Mouse (Mus musculus): ENCODE results near the gene Inpp4b. TPM values are rescaled to one million over a fixed set of nuclear protein-coding genes. Genes with fewer than 3 reads are reported as not detected.
A peak's percentile ranks its signal among the peaks of the same experiment; 100 is the strongest.

Gene Inpp4b
- total and polyA plus RNA-seq, 2 experiments from 2014 or later: 18.9 to 60.9 TPM

GRCm38 (mm10) chr8:81893292-81893691 is 550.9 kb downstream of the Inpp4b start:
- no peak for ATAC-seq (ENCODE audit: insufficient read depth, low read depth)
- Histone ChIP-seq H3K27ac (ENCODE audit: low read depth) (no peak overlapping the region), H3K9me3 (replicated peaks; ENCODE audit: control insufficient read depth, low read length) (no peaks in the 10 kb centered on the region), H3K9ac (replicated peaks; ENCODE audit: low read depth, low read length) (no peak overlapping the region), H3K27me3 (ENCODE audit: control insufficient read depth, insufficient read depth, low read length) (no peaks in the 10 kb centered on the region), H3K36me3 (replicated peaks; ENCODE audit: control insufficient read depth, insufficient read depth, low read length) (peaks cover 22% of the 10 kb centered on the region; the same call in 1 of the 2 replicates), H3K4me3 (ENCODE audit: low read depth, low read length) (no peak overlapping the region), H3K4me2 (ENCODE audit: low read depth, low read length) (no peak overlapping the region), H3K4me1 (ENCODE audit: control insufficient read depth, insufficient read depth) (no peaks in the 10 kb centered on the region)
- no peak for TF ChIP-seq CTCF (IDR thresholded peaks at IDR 0.05; ENCODE audit: low read depth)
- TF ChIP-seq EP300 (IDR thresholded peaks at IDR 0.05; ENCODE audit: low read depth): no peak
- 96% methylated on average over 1 of the region's 1 CpGs for WGBS
- no peak for DNase-seq (ENCODE audit: low spot score)

DNA sequence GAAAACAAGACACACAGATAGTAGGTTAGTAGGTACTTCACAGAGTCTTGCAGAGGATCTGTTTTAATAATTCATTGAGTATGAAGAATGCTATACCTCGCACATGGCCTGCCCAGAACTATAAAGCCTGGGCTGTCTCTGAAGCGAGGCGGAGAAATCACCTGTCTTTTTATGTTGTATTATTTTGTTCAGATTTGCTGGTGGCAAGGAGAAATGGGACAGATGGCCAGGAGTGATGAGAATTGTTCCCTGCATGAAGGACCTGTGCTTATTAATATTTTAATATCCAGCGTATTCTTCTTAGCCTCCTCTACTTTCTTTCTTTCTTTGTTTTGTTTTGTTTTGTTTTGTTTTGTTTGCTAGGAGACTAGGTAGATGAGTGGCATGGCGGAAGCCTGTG is 604.5 kb downstream of the Inpp4b start:
- no peaks in the 10 kb centered on the region for H3K4me1 ChIP-seq (ENCODE audit: control insufficient read depth, insufficient read depth)
- no peaks in the 10 kb centered on the region for H3K9me3 ChIP-seq (replicated peaks; ENCODE audit: control insufficient read depth, low read length)
- DNase-seq (ENCODE audit: low spot score): no peak
- H3K4me3 ChIP-seq (ENCODE audit: low read depth, low read length): no peak overlapping the region
- 84% methylated on average over 5 of the region's 5 CpGs for WGBS
- no peaks in the 10 kb centered on the region for H3K27me3 ChIP-seq (ENCODE audit: control insufficient read depth, insufficient read depth, low read length)
- no peaks in the 10 kb centered on the region for H3K36me3 ChIP-seq (replicated peaks; ENCODE audit: control insufficient read depth, insufficient read depth, low read length)
- no peak for TF ChIP-seq EP300 (IDR thresholded peaks at IDR 0.05; ENCODE audit: low read depth)
- no peak for TF ChIP-seq CTCF (IDR thresholded peaks at IDR 0.05; ENCODE audit: low read depth)
- H3K9ac ChIP-seq (replicated peaks; ENCODE audit: low read depth, low read length): no peak overlapping the region
- no peak for ATAC-seq (ENCODE audit: insufficient read depth, low read depth)
- no peak overlapping the region for H3K4me2 ChIP-seq (ENCODE audit: low read depth, low read length)
- H3K27ac ChIP-seq (ENCODE audit: low read depth): no peak overlapping the region

GRCm38 (mm10) chr8:81953101-81953500 is 610.7 kb downstream of the Inpp4b start:
- H3K4me1 ChIP-seq (ENCODE audit: control insufficient read depth, insufficient read depth): no peaks in the 10 kb centered on the region
- H3K4me3 ChIP-seq (ENCODE audit: low read depth, low read length): no peak overlapping the region
- 77% methylated on average over 2 of the region's 2 CpGs for WGBS
- no peak overlapping the region for H3K4me2 ChIP-seq (ENCODE audit: low read depth, low read length)
- no peak overlapping the region for H3K9ac ChIP-seq (replicated peaks; ENCODE audit: low read depth, low read length)
- H3K27ac ChIP-seq (ENCODE audit: low read depth): 0 out of 2 replicates have a peak overlapping the region, but pooled peaks have one; percentile 15
- ATAC-seq (ENCODE audit: insufficient read depth, low read depth): no peak; the same call in 1 of the 2 replicates
- no peaks in the 10 kb centered on the region for H3K36me3 ChIP-seq (replicated peaks; ENCODE audit: control insufficient read depth, insufficient read depth, low read length)
- H3K9me3 ChIP-seq (replicated peaks; ENCODE audit: control insufficient read depth, low read length): no peaks in the 10 kb centered on the region
- DNase-seq (ENCODE audit: low spot score): no peak
- no peak for TF ChIP-seq EP300 (IDR thresholded peaks at IDR 0.05; ENCODE audit: low read depth)
- no peak for TF ChIP-seq CTCF (IDR thresholded peaks at IDR 0.05; ENCODE audit: low read depth)
- H3K27me3 ChIP-seq (ENCODE audit: control insufficient read depth, insufficient read depth, low read length): no peaks in the 10 kb centered on the region

GRCm38 (mm10) chr8:81985128-81985665 is 642.8 kb downstream of the Inpp4b start:
- WGBS: 86% methylated on average over 8 of the region's 8 CpGs
- H3K9ac ChIP-seq (replicated peaks; ENCODE audit: low read depth, low read length): no peak overlapping the region
- no peak for TF ChIP-seq EP300 (IDR thresholded peaks at IDR 0.05; ENCODE audit: low read depth)
- TF ChIP-seq CTCF (IDR thresholded peaks at IDR 0.05; ENCODE audit: low read depth): no peak
- no peak overlapping the region for H3K27ac ChIP-seq (ENCODE audit: low read depth)
- H3K4me3 ChIP-seq (ENCODE audit: low read depth, low read length): no peak overlapping the region
- H3K27me3 ChIP-seq (ENCODE audit: control insufficient read depth, insufficient read depth, low read length): no peaks in the 10 kb centered on the region
- ATAC-seq (ENCODE audit: insufficient read depth, low read depth): no peak
- no peak for DNase-seq (ENCODE audit: low spot score)
- no peaks in the 10 kb centered on the region for H3K9me3 ChIP-seq (replicated peaks; ENCODE audit: control insufficient read depth, low read length)
- no peak overlapping the region for H3K4me2 ChIP-seq (ENCODE audit: low read depth, low read length)
- H3K36me3 ChIP-seq (replicated peaks; ENCODE audit: control insufficient read depth, insufficient read depth, low read length): 0 out of 2 replicates have a peak, but pooled peaks cover 3% of the 10 kb centered on the region
- no peaks in the 10 kb centered on the region for H3K4me1 ChIP-seq (ENCODE audit: control insufficient read depth, insufficient read depth)

DNA sequence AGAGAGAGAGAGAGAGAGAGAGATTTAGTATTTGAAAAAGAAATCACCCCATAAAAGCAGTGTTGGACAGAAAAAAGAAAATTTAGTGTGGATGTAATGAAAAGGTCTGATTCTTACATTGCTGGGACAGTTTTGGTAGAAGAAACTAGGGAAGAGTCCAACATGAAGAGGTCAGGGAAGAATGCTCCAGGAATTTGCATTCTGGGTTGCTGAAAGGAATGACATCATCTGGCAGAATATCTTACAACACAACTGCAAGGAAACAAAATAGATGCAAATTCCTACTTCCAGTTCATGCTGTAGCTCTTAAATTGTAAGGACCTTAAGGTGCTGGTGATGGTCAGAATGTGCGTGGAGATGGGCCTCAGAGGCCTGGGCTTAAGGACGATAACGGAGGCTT is 650.6 kb downstream of the Inpp4b start:
- no peak overlapping the region for H3K4me3 ChIP-seq (ENCODE audit: low read depth, low read length)
- H3K27me3 ChIP-seq (ENCODE audit: control insufficient read depth, insufficient read depth, low read length): no peaks in the 10 kb centered on the region
- no peaks in the 10 kb centered on the region for H3K9me3 ChIP-seq (replicated peaks; ENCODE audit: control insufficient read depth, low read length)
- WGBS: 86% methylated on average over 3 of the region's 3 CpGs
- no peaks in the 10 kb centered on the region for H3K4me1 ChIP-seq (ENCODE audit: control insufficient read depth, insufficient read depth)
- ATAC-seq (ENCODE audit: insufficient read depth, low read depth) (no peak), DNase-seq (ENCODE audit: low spot score) (no peak)
- 0 out of 2 replicates have a peak, but pooled peaks cover 3% of the 10 kb centered on the region for H3K36me3 ChIP-seq (replicated peaks; ENCODE audit: control insufficient read depth, insufficient read depth, low read length)
- TF ChIP-seq CTCF (IDR thresholded peaks at IDR 0.05; ENCODE audit: low read depth) (no peak), EP300 (IDR thresholded peaks at IDR 0.05; ENCODE audit: low read depth) (no peak)
- H3K4me2 ChIP-seq (ENCODE audit: low read depth, low read length): no peak overlapping the region
- no peak overlapping the region for H3K27ac ChIP-seq (ENCODE audit: low read depth)
- no peak overlapping the region for H3K9ac ChIP-seq (replicated peaks; ENCODE audit: low read depth, low read length)

DNA sequence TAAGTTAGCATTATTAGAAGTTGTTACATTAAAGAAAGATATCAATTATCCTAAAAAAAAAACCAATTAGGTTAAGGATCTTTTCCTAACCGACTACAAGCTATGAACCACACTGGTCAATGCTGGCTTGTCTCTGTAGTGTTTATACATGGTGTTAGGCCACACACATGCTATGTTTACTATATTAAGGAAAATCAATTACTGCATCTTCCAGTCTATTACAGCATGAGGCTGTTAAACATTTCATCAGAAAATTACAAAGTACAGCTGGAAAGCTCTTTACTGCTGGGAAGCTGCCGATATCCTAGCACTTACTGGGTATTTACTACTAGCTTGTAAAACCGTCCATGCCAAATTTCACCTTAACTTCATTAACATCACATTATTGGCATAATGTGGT is 653.9 kb downstream of the Inpp4b start:
- peaks cover 15% of the 10 kb centered on the region; the same call in 1 of the 2 replicates for H3K36me3 ChIP-seq (replicated peaks; ENCODE audit: control insufficient read depth, insufficient read depth, low read length)
- H3K4me1 ChIP-seq (ENCODE audit: control insufficient read depth, insufficient read depth): no peaks in the 10 kb centered on the region
- no peak for TF ChIP-seq CTCF (IDR thresholded peaks at IDR 0.05; ENCODE audit: low read depth)
- TF ChIP-seq EP300 (IDR thresholded peaks at IDR 0.05; ENCODE audit: low read depth): no peak
- H3K4me2 ChIP-seq (ENCODE audit: low read depth, low read length): no peak overlapping the region
- H3K27ac ChIP-seq (ENCODE audit: low read depth): no peak overlapping the region
- no peak for DNase-seq (ENCODE audit: low spot score)
- H3K9ac ChIP-seq (replicated peaks; ENCODE audit: low read depth, low read length): no peak overlapping the region
- WGBS: 81% methylated on average over 3 of the region's 3 CpGs
- H3K4me3 ChIP-seq (ENCODE audit: low read depth, low read length): no peak overlapping the region
- ATAC-seq (ENCODE audit: insufficient read depth, low read depth): no peak
- H3K27me3 ChIP-seq (ENCODE audit: control insufficient read depth, insufficient read depth, low read length): no peaks in the 10 kb centered on the region
- no peaks in the 10 kb centered on the region for H3K9me3 ChIP-seq (replicated peaks; ENCODE audit: control insufficient read depth, low read length)
